Mouse (Mus musculus) CH12.LX (cell line): ENCODE data around the gene Tspan32. TPM values are rescaled to one million over a fixed set of nuclear protein-coding genes. Genes with fewer than 3 reads are reported as not detected.

Experiments
- DNase-seq: peaks from one replicate; pipeline ENCODE4 v3.0.0-alpha.2; 2013; ENCODE audit errors: extremely low read depth
- H3K27ac ChIP-seq: 2 replicates; pipeline ENCODE4 v1.5.1; 2012; ENCODE audit warnings: low read depth, mild to moderate bottlenecking, control low read depth, moderate library complexity; ENCODE audit not compliant: insufficient read depth
- H3K27me3 ChIP-seq: replicated peaks from 2 replicates; pipeline ENCODE3; 2012; ENCODE audit warnings: inconsistent platforms
- H3K36me3 ChIP-seq, 2 experiments: replicated peaks in 1 of 2; 2 replicates each; pipeline versions ENCODE3 to v1.6.1; 2012; ENCODE audit warnings: inconsistent platforms in 1 of 2, low read length in 1 of 2, mild to moderate bottlenecking in 1 of 2, mixed read lengths in 1 of 2, moderate library complexity in 1 of 2; ENCODE audit not compliant: control insufficient read depth in 1 of 2, insufficient read depth in 1 of 2
- H3K4me1 ChIP-seq, 2 experiments: 2 replicates each; pipeline ENCODE4 v1.6.1; 2012; ENCODE audit warnings: inconsistent platforms in 1 of 2, moderate library complexity in 1 of 2; ENCODE audit not compliant: insufficient read depth in 2 of 2, control insufficient read depth in 1 of 2
- H3K4me2 ChIP-seq: 2 replicates; pipeline ENCODE4 v1.6.1; 2012; ENCODE audit warnings: low read depth, mild to moderate bottlenecking, control low read depth; ENCODE audit not compliant: poor library complexity, insufficient read depth, severe bottlenecking
- H3K4me3 ChIP-seq, 3 experiments: fragments of 150-350 bp in 1 of 3; sonication (generic) in 1 of 3; replicated peaks in 1 of 3; 2 replicates each; pipeline versions ENCODE3 to v1.5.1; 2011 to 2012; ENCODE audit warnings: low read depth in 2 of 3, low read length in 2 of 3, mild to moderate bottlenecking in 2 of 3, moderate library complexity in 2 of 3, control low read depth in 1 of 3, improper control_type of control experiment in 1 of 3, inconsistent platforms in 1 of 3, mixed read lengths in 1 of 3; ENCODE audit not compliant: poor library complexity in 1 of 3
- H3K79me2 ChIP-seq: replicated peaks from 2 replicates; pipeline ENCODE4 v1.6.1; 2012; ENCODE audit warnings: mild to moderate bottlenecking, moderate library complexity; ENCODE audit not compliant: control insufficient read depth, poor library complexity, insufficient read depth, severe bottlenecking; ENCODE audit errors: extremely low read depth
- H3K9ac ChIP-seq: 2 replicates; pipeline ENCODE4 v1.6.1; 2012; ENCODE audit warnings: low read depth, mild to moderate bottlenecking, control low read depth, moderate library complexity; ENCODE audit not compliant: insufficient read depth
- H3K9me3 ChIP-seq: replicated peaks from 2 replicates; pipeline ENCODE3; 2012; ENCODE audit warnings: low read length, inconsistent platforms, mixed read lengths
- BHLHE40 ChIP-seq: IDR thresholded peaks from 2 replicates; pipeline ENCODE4 v1.6.1; 2011; ENCODE audit warnings: mild to moderate bottlenecking, low read depth, low read length, improper control_type of control experiment
- CHD1 ChIP-seq: IDR thresholded peaks from 2 replicates; pipeline ENCODE4 v1.6.1; 2012; ENCODE audit warnings: low read depth, low read length, improper control_type of control experiment, inconsistent platforms
- CHD2 ChIP-seq: IDR thresholded peaks from 2 replicates; pipeline ENCODE4 v1.6.1; 2011; ENCODE audit warnings: low read length, improper control_type of control experiment
- CTCF ChIP-seq, 2 experiments: IDR thresholded peaks in 1 of 2; conservative IDR thresholded peaks in 1 of 2; 2 replicates each; pipeline ENCODE4 v1.5.1; 2011 to 2012; ENCODE audit warnings: low read depth in 2 of 2, low read length in 2 of 2, improper control_type of control experiment in 1 of 2, inconsistent platforms in 1 of 2, mild to moderate bottlenecking in 1 of 2, moderate library complexity in 1 of 2
- ELF1 ChIP-seq: IDR thresholded peaks from 2 replicates; pipeline ENCODE4 v1.6.1; 2014; ENCODE audit warnings: low read depth, mild to moderate bottlenecking, inconsistent platforms, low read length, improper control_type of control experiment
- EP300 ChIP-seq: IDR thresholded peaks from 2 replicates; pipeline ENCODE4 v1.6.1; 2011; ENCODE audit warnings: low read length, improper control_type of control experiment
- ETS1 ChIP-seq: conservative IDR thresholded peaks from 2 replicates; pipeline ENCODE4 v1.6.1; 2012; ENCODE audit warnings: low read depth, mild to moderate bottlenecking, inconsistent platforms, low read length, improper control_type of control experiment, moderate library complexity
- HCFC1 ChIP-seq: IDR thresholded peaks from 2 replicates; pipeline ENCODE4 v1.6.1; 2012; ENCODE audit warnings: low read depth, mild to moderate bottlenecking, inconsistent platforms, low read length, improper control_type of control experiment
- JUN ChIP-seq: IDR thresholded peaks from 2 replicates; pipeline ENCODE4 v1.6.1; 2011; ENCODE audit warnings: low read depth, mild to moderate bottlenecking, low read length, improper control_type of control experiment, moderate library complexity; ENCODE audit not compliant: insufficient read depth
- KAT2A ChIP-seq: IDR thresholded peaks from 2 replicates; pipeline ENCODE4 v1.6.1; 2012; ENCODE audit warnings: low read length, improper control_type of control experiment, inconsistent platforms; ENCODE audit not compliant: insufficient replicate concordance
- MAX ChIP-seq: IDR thresholded peaks from 2 replicates; pipeline ENCODE4 v1.6.1; 2011; ENCODE audit warnings: low read length, improper control_type of control experiment
- MEF2A ChIP-seq: IDR thresholded peaks from 2 replicates; pipeline ENCODE4 v1.6.1; 2014; ENCODE audit warnings: low read depth, mild to moderate bottlenecking, inconsistent platforms, low read length, improper control_type of control experiment, borderline replicate concordance
- MXI1 ChIP-seq: IDR thresholded peaks from 2 replicates; pipeline ENCODE4 v1.6.1; 2011; ENCODE audit warnings: mild to moderate bottlenecking, low read depth, low read length, improper control_type of control experiment
- NELFE ChIP-seq: IDR thresholded peaks from 2 replicates; pipeline ENCODE4 v1.6.1; 2011; ENCODE audit warnings: low read depth, low read length, improper control_type of control experiment
- NRF1 ChIP-seq: IDR thresholded peaks from 2 replicates; pipeline ENCODE4 v1.6.1; 2014; ENCODE audit warnings: low read depth, mild to moderate bottlenecking, inconsistent platforms, low read length, improper control_type of control experiment, moderate library complexity
- POLR2A ChIP-seq: IDR thresholded peaks from 2 replicates; pipeline ENCODE4 v1.6.1; 2011; ENCODE audit warnings: low read depth, mild to moderate bottlenecking, improper control_type of control experiment, low read length
- RAD21 ChIP-seq: IDR thresholded peaks from 2 replicates; pipeline ENCODE4 v1.6.1; 2011; ENCODE audit warnings: low read depth, mild to moderate bottlenecking, low read length, improper control_type of control experiment, moderate library complexity
- RCOR1 ChIP-seq: conservative IDR thresholded peaks from 2 replicates; pipeline ENCODE4 v1.6.1; 2012; ENCODE audit warnings: low read depth, mild to moderate bottlenecking, inconsistent platforms, low read length, improper control_type of control experiment
- SIN3A ChIP-seq: IDR thresholded peaks from 2 replicates; pipeline ENCODE4 v1.6.1; 2012; ENCODE audit warnings: low read length, improper control_type of control experiment, inconsistent platforms
- SMC3 ChIP-seq: IDR thresholded peaks from 2 replicates; pipeline ENCODE4 v1.6.1; 2011; ENCODE audit warnings: low read depth, low read length, improper control_type of control experiment
- TBP ChIP-seq: conservative IDR thresholded peaks from 2 replicates; pipeline ENCODE4 v1.6.1; 2011; ENCODE audit warnings: low read depth, low read length, improper control_type of control experiment
- TCF12 ChIP-seq: IDR thresholded peaks from 2 replicates; pipeline ENCODE4 v1.6.1; 2014; ENCODE audit warnings: low read depth, mild to moderate bottlenecking, inconsistent platforms, low read length, improper control_type of control experiment
- USF1 ChIP-seq: IDR thresholded peaks from 2 replicates; pipeline ENCODE4 v1.6.1; 2014; ENCODE audit warnings: low read depth, mild to moderate bottlenecking, inconsistent platforms, low read length, improper control_type of control experiment
- ZKSCAN1 ChIP-seq: IDR thresholded peaks from 2 replicates; pipeline ENCODE4 v1.6.1; 2012; ENCODE audit warnings: low read depth, inconsistent platforms, low read length, improper control_type of control experiment, borderline replicate concordance
- ZMIZ1 ChIP-seq: IDR thresholded peaks from 2 replicates; pipeline ENCODE4 v1.6.1; 2012; ENCODE audit warnings: low read depth, mild to moderate bottlenecking, inconsistent platforms, low read length, improper control_type of control experiment
- ZNF384 ChIP-seq: IDR thresholded peaks from 2 replicates; pipeline ENCODE4 v1.6.1; 2012; ENCODE audit warnings: low read depth, low read length, improper control_type of control experiment, inconsistent platforms
- dilution Hi-C: fragments of 300-500 bp; cut with MboI; formaldehyde crosslinking; loops from 2 replicates; pipeline ENCODE4 v1.14.3; 2020; ENCODE audit warnings: low sequenced_read_pairs; ENCODE audit not compliant: extremely low pct_unique_long_range_greater_than_20kb, extremely low pct_ligation_motif_present
- in situ Hi-C: fragments of 300-500 bp; cut with MboI; formaldehyde crosslinking; loops from 3 replicates; pipeline ENCODE4 v1.14.3; 2019; ENCODE audit warnings: low sequenced_read_pairs, low pct_ligation_motif_present, low pct_unique_long_range_greater_than_20kb, mixed read lengths
- polyA plus RNA-seq: library from polyadenylated mRNA; unstranded; fragments of >175 nt; gene quantifications from 2 replicates; pipeline ENCODE4 v1.2.1, GENCODE M21; 2012; ENCODE audit warnings: low read depth; ENCODE audit not compliant: insufficient read length
- total RNA-seq, 2 experiments: library from RNA; depleted of rRNA; stranded (reverse); fragments of 300-350 nt in 1 of 2; fragments of >200 nt in 1 of 2; gene quantifications; 2 replicates each; pipeline ENCODE4 v1.2.3; 2012 to 2014

Gene Tspan32
- total and polyA plus RNA-seq, 3 experiments: 28.2 to 34.5 (median 28.6) TPM

DNA sequence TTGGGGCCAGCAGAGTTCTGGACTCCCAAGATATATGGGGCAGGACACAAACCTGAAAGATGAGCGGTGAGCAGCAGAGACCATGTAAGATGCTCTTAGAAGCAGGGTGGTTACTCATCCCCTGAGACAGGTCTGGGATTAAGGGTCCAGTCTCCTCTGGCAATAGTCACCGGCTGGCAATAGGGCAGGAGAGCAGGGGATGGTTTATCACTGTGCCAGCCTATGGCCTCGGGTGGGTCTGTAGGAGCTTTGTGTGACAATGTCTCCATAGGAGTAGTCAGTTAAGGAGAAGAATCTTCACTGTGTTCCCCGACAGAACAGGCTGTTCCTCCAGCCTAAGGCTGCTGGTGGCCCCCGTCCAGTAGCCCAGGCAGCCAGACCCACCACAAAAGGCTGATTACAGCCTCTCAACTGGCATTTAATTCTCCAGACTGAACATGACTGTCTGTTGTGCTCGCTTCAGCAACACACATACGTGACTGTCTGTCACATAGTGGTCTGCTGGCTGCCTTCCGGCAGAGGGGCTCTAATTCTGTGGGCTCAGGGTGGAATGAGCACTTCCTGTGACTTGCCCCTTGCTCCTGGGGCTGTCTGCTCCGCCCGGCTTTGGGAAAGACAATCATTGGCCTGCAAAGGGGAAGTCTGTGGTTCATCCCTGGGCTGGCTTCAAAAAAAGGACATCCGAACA is 50.8 kb downstream of the Tspan32 start:
- no peaks in the 10 kb centered on the region for H3K27me3 ChIP-seq
- peak overlapping the region; percentile 77 for H3K9ac ChIP-seq
- in situ Hi-C loops: no loop called here
- H3K4me2 ChIP-seq: peak overlapping the region; percentile 78
- H3K36me3 ChIP-seq: peaks cover 28 to 67% of the 10 kb centered on the region in 2 experiments
- H3K79me2 ChIP-seq: peaks cover 79% of the 10 kb centered on the region
- DNase-seq: no peak
- peaks cover 39 to 74% of the 10 kb centered on the region in 2 experiments for H3K4me1 ChIP-seq
- H3K27ac ChIP-seq: no peak overlapping the region
- TF ChIP-seq ZNF384 (no peak), CHD1 (no peak), CHD2 (no peak), TCF12 (no peak), USF1 (no peak), MEF2A (no peak), SMC3 (no peak), EP300 (no peak), NRF1 (no peak), POLR2A (no peak), ETS1 (no peak), NELFE (no peak), ZMIZ1 (no peak), JUN (no peak), TBP (no peak), RAD21 (no peak), ZKSCAN1 (no peak), ELF1 (no peak), SIN3A (no peak)
- TF ChIP-seq, all 38 proteins: peak for 0
- Histone ChIP-seq H3K9me3 (no peaks in the 10 kb centered on the region), H3K4me3 (peak overlapping the region in 1 of 3 experiments; percentile 90)
- dilution Hi-C loops: no loop called here

DNA sequence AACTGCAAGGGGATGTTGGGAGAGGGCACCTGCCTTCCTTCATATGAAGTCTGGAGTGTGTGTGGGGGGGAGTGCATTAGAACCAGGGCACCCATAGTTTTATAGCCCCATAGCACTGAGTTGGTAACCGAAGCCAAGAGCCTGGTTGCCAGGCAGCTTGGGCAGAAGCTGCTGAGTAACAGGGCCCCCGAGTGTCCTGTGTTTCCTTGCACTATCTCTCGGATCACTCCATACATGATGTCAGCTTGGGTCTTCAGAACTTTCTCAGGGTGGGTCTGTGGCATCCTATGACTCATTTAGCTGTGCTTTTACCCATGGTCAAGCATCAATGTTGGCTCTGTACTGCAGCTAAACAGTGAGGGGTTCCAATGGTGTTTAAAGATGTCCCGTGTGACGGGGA is 52.2 kb downstream of the Tspan32 start:
- H3K79me2 ChIP-seq: peaks cover 91% of the 10 kb centered on the region
- H3K9me3 ChIP-seq: no peaks in the 10 kb centered on the region
- peaks cover 38 to 72% of the 10 kb centered on the region in 2 experiments for H3K4me1 ChIP-seq
- TF ChIP-seq CTCF (conservative IDR thresholded peaks at IDR 0.05 in 1 of 2, IDR thresholded peaks at IDR 0.05 in 1 of 2; ENCODE audit: low read depth in 2 of 2, low read length in 2 of 2) (no peak), MEF2A (no peak), NRF1 (no peak), BHLHE40 (no peak), CHD1 (no peak), HCFC1 (no peak), CHD2 (no peak), KAT2A (no peak), RCOR1 (no peak), ZMIZ1 (no peak), ZKSCAN1 (no peak), MXI1 (no peak), POLR2A (no peak), TBP (no peak), RAD21 (no peak), MAX (no peak), SMC3 (no peak), NELFE (no peak)
- dilution Hi-C loops (no loop called here), in situ Hi-C loops (no loop called here)
- no peak overlapping the region for H3K9ac ChIP-seq
- DNase-seq: no peak
- no peak overlapping the region for H3K4me3 ChIP-seq
- H3K27ac ChIP-seq: no peak overlapping the region
- 0 out of 2 replicates have a peak overlapping the region, but pooled peaks have one; percentile 2 for H3K4me2 ChIP-seq
- H3K27me3 ChIP-seq: no peaks in the 10 kb centered on the region
- peaks cover 38 to 81% of the 10 kb centered on the region in 2 experiments for H3K36me3 ChIP-seq
